Mouse (Mus musculus) retina, adult 2 months (tissue): ENCODE measurements at regions not wholly inside any gene's neighbourhood (a gene's known extent, or its start where the extent isn't known, plus 50 kb on each side); places are given as distances from the start of the nearest gene placed in this dataset.

ENCODE experiments used
- DNase-seq: peaks from one replicate; pipeline ENCODE4 v3.0.0-alpha.2; 2012; ENCODE audit warnings: low read depth, low spot score

DNA sequence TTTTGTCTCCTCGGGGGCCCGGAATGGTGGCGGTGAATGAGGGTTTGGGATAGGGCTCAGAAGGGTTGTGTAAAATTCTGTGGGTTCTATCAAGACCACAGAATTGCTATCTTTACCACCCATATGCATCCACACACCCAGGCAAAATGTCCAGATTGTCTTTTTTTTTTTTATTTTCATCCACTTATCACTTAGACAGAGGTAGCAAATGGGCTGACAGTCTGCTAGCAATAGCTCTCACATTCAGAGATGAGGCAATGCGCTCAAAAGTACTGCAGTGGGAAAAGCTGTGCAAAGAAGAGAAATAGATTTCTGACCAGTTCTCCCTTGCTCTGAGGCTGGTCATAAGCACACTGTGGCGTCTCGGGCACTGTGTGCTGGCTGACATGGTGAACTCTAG is 154.5 kb downstream of the Dad1 start:
- no peak for DNase-seq

DNA sequence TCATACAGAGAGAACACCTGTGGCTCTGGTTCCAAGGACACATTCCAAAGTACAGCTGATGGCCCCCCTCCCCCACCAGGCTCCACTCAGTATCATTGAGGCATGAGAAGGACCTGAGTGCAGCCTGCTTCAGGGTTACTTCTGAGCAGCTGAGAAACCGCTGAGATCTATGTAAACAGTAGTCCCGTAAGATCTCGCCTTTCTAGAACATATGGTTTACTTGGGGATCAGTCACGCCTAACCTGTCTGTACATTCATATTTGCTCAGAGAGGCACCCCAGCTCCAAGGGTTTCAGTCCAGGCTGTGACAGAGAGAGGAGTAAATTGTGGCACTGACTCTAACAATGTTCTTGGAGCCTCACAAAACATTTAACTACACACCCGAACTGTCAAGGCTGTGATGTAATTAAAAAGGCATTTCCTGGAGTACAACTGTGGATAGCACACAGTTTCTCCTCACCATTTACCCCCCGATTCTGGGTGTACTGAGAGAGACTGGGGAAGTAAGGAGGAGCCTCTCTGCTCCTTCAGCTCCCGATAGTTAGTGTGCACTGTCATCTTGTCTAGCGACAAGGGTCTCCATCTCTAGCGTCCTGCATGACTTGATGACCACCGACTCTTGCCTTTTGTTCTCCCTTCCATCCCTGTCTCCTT is 155.7 kb downstream of the Dad1 start:
- no peak for DNase-seq

DNA sequence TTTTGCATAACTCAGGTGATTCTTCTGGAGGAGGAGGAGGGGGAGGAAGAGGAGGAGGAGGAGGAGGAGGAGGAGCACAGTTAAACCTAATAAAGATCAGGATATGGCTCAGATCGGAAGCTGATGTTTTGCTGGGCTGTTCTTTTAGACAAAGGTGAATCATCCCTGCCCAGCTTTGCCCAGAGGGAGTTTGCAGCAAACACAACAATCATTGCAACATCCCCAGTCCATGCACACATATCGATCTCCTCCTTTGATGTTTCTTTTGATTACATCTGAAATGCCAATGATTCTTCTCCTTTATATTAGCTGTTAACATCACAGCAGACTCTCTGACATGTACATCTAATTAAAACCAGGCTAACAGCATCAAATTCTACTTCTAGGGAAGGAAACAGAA is 156.9 kb downstream of the Dad1 start:
- DNase-seq: no peak

DNA sequence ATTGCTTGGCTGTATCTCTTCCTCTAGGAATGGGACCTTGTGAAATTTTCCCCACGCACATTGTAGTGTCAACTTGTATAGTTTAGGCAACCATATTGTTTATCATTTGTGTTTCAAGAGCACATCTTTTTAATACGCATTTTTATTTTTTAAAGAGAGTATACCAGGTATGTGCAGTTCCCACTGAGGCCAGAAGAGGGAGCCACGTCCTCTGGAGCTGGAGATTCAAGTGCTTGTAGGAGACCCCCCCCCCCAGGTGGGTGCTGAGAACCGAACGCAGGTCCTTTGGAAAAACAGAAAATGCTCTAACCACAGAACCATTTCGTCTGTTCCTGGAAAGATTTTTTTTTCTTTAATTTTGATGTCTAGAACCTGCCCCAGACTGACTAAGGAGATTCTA is 161.5 kb downstream of the Dad1 start:
- DNase-seq: no peak

DNA sequence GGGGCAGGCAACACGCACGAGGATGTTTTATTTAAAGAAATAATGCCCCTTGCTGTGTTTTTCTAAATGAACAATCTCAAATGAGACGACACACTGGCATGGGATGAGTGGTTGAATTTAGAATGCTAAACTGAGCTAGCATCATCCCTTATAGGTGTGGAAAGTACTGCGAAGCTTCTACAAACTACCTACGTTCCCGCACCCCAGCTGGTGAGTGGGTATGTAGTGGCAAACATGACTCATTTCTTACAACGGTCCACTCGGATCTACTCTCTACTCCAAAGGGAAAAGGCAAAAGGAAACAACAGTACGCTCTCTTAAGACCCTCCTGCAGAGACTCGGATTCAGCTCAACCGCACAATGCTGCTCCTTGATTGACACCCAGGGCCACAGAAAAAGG is 167.2 kb downstream of the Dad1 start:
- no peak for DNase-seq

DNA sequence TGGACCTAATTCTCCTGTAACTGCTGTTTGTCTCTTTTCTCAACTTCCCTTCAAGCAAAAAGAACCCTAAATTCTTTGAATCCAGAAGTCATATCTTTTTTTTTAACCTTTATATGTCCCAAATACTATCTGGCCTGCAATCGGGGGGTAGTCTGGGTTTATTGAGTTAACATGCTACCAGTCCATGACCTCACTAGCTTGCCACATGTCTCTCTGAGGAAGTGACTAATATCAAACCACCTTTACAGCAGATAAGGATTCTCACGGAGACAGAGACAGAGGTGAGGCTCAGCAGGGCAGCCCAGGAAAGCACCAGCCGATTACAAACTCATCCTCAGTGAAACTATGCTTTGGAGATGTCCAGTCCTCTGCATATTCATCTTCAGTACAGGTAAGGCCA is 179.2 kb downstream of the Dad1 start:
- DNase-seq: no peak

DNA sequence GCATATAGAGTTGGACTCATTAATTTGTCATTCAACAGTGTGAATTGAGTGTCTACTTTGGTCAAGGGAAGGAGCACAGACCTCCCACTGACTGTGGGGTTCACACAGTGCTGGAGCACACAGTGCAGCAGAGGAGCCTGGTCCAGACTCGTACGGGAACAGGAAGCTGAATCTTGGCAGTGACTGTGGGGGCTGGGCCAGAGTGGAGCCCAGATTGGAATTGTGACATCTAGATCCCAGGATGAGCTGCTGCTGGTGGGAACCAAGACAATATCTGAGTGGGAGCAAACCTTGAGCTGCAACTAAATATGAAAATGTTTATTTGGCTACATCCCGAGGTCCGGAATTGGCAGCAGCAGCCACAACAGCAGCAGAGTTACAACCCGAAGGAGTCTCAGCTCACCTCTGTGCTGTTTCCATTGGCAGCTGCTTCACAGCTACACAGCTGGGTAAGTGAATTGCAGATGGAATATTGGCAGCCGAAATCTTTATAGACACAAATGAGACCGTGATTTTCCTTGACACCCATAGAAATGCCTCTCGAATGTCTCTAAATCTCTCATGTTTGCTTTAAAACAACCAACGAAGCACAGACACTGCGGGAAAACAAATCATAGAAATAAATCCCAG is 181.5 kb downstream of the Dad1 start:
- DNase-seq: no peak

DNA sequence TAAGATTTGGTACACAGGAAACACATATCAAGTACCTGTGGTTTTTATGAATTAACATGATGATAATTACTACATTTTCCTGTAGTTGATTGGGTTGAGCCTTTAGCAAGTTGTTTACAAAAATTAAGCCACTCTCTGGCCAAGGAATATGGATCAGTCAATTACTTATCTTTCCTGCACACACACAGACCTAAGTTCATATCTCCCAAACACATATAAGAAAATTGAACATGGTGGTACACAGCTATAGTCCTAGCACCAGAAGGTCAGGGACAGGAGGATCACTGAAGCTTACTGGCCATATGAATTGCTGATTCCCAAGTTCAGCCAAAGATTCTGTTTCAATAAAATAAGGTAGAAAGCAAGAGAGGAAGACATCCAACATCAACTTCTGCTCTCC is 183.7 kb downstream of the Dad1 start:
- DNase-seq: no peak

DNA sequence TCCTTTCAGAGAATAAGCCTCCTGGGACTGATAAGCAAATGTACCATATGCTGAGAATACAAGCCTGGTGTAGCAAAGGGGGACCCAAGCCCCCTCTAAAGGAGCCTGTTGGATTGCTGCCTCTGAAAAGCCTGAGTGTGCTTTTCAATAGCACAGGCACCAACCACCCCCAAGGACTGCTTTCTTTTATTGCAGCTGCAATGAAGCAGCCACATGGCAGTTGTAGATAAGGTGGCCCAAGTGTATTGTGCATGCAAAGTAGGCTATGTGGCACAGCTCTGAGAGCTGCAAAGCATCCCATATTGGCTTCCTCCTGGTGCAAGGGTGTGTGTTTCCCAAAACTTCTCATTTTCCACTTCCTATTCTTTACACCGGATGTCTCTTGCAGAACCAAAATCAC is 185.2 kb downstream of the Dad1 start:
- DNase-seq: no peak

DNA sequence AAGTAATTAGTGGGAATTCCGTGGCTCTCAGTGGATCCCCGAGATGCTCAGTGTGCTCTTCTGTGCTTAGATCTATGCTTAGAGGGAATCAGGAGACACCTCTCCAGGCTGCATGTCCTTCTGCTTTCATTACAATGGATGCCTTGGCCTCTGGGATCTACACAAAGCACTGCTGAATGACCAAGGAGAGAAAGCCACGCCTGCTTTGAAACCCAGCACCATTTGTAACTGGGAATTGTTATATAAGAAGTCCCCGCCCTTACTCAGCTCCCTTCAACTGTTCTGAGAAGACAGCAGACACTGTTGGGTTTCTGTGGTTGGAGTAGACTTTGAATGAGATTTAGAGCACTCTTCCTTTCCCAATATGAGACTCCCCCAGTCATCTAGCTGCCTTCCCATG is 188.4 kb downstream of the Dad1 start:
- no peak for DNase-seq

DNA sequence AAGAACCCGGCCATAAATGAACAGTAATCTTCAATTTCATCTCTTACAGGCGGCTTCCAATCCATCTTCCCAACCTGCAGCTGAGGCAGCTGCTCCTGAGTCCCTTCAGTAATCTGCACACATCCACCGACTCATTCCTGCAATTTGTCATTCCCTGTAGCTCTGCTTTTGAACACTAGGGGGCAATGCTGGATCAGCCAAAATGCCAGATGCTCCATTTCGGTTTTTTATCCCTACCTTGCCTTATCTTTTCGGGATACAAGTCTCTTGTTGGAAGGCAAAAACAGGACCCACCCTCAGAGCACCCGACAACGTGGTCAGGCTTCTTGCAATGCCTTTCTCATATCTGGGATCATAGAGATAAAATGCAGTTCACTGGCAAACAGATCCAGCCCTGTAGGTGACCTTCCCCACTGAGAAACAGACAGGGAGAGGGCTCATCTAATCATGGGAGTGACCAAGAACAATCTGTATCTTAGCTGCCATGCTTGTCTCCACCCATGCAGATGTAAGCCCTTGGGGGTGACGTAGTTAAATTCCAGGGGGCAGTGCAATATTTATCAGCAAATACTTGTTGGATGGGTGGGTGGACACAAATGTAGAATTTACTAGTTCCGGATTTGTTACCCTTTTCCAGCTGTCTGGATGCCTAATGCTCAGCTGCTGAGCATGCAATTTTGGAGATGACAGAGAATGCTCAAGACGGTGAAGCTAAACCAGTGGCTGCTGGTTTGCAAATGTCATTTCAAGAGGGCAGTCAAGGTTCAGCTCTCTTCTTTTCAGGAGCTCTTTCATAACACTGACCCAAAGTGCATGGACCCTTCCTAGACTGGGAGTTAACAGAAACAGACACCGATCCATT is 189.1 kb downstream of the Dad1 start:
- DNase-seq: peak; percentile 47

DNA sequence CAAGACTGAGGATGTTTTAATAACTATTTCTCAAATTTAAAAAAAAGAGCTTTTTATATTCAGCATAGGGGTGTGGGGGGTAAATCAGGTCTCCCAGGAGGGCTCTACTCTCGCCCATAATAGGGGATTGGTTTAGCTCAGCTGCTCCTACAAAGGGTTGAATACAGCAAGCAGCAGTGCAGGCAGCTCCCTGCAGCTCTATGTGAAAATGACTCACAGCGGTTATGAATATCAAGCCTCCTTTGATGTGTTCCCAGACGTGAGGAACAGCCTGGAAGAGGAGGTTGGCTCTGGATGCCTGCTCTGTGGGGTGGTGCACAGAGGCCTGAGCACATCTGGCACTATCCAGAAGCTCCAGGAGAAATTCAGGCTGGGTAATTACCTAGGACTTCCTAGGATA is 192.3 kb downstream of the Dad1 start:
- no peak for DNase-seq

DNA sequence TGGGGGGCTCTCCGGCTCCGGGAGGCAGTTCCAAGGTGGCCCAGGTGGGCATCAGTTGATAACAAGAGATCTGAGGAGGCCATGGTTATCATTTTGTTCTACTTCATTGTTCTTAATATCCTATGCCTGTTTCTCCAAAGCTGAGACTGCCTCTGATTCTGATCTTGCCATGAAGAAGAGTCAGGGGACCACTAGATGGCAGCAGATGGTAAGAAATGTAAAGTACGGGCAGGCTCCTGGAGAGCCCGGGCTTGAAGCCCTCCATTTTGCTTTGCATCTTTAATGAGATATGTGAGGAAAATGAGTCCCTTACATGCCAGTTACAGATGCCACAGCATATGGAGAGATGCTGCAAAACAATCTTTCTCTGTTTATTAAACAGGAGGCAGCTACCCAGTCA is 194.1 kb downstream of the Dad1 start:
- peak; percentile 53 for DNase-seq

DNA sequence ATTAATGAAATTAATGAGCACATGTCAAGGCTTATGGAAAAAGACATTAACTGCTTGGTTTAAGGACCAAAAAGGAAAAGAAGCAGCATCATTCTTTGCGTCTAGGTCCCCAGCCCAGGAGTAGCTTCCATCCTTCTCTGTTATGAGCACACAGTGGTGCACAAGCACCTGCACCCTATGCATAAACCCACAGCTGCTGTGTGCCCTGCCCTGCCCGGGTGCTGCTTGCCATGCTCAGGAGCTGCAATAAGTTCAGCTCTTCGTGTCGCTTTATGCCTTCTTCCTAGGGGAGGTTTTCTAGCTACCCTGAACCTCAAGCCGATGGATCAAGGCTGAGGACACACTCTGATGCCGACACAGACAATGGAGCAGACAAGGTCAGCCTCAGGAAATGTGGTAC is 194.8 kb downstream of the Dad1 start:
- DNase-seq: no peak

DNA sequence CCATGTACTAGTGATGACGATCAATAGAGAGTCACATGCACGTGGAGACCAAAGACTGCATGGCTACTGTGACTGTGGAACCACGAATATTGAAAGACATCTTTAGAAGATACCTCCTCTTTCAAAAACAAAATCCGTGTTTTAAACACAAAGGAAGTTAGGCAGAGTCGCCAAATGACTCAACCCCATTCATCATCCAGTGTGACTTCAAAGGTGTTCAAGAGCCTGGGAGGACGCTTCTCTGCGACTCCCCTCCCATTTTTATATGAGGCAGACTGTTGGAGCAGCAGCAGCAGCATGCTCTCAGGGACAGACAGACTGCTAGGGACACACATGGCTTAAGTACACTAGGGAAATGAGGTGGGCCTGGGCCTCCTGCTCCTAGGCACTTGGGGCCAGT is 197.2 kb downstream of the Dad1 start:
- DNase-seq: no peak

DNA sequence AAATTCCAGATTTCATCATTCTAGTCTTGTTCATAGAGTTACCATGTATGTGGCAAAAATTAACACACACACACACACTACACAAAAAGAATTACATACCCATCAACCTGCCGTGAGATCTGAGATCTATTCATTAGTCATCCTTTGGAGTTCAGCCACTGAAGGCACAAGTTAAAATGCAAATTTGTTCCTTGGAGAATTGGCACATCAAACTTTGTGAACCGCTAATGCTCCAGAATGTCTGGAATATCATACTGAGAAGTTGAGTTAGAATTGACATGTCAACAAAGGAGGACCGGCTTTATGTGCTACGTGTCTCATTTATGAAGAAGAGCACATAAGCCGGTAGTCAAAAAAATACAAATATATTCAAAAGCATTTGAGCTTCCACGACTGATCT is 198.5 kb downstream of the Dad1 start:
- no peak for DNase-seq

DNA sequence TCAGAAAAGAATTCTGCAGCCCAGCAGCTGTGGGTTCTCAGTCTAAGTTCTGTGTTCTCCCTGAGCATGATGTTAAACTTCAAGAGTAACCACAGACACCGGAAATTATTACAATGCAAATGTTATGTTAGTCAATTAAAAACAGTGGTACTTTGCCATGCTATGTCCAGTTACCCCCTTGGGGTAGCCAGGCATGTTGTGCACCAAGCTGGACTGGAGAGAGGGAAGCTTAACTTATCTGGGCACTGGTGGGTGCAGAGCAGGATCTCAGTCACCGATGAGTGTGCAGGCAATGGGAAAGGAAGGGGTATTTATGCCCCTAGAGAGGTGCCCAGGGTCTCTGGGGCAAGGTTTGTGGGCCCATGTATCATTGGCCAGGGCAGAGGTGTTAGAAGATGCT is 211.6 kb downstream of the Dad1 start:
- no peak for DNase-seq

DNA sequence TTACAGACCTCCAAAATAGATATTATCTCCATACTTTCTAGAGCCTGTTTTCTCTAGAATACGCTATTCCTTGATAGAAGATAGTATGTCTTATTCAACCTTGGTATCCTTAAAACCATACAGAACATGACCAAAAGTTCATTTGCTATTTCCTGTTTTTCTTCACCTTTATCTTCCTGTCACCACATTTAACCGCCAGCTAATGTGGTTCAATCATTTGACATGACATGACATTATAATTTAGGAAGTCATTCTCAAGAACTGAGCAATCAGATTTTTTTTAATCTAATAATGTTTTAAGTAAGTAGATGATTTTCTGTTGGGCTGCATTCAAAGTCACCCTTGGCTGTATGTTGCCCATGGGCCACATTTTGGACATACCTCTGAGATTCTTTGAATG is 213.3 kb downstream of the Dad1 start:
- DNase-seq: no peak

DNA sequence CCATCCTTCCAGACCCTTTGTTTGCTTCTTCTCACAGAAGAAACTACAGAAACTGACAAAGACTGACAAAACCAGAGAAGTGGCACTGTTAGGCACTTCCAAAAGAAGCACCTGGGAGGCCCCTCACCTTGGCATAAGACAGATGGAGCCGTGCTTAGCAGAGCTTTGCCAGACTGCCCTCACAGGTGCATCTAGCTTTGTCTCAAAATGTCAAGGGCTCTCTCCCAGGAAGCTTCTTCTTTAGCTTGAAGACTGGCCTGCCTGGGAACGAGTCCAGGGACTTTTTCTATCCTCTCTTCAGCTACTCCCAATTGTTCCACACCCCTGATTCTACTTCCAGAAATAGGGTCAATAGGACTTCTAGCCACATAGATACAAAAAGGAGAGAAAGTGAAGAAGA is 219.4 kb downstream of the Dad1 start:
- DNase-seq: no peak

DNA sequence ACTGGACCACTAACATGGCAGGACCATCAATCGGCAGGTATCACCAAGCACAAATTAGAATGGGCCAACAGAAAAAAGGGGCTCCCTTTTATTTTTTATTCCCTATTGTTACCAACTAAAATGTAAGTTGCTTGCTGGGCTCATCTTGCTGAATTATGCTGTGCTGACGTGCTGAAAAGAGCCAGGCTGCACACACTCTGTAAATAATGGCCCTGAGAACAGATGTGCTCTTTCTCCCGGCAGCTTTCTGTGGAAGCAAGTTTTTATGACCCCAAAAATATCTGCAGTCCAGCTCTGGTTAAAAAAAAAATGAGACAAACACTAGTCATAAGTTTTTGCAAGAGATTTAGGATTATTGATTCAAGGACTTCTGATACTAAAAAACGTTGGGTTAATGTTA is 230.4 kb downstream of the Dad1 start:
- DNase-seq: no peak

DNA sequence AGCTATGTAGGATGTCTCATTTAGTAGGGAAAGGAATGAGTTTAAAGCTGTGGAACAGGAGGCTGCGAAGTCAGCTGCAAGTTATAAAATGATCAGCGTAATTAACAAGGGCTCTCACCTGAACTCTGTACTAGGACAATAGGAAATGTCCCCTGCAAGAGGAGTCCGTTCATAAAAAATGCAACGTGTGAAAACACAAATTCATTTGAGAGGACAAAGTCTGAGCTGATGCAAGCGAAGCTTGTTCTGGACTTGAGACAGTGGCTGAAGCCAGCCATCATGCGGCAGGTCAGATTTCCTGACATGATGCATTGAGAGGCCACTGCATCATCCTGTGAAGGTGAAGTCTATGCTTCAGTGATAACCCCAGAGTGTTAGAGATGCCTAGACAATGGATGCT is 232.5 kb downstream of the Dad1 start:
- DNase-seq: no peak

DNA sequence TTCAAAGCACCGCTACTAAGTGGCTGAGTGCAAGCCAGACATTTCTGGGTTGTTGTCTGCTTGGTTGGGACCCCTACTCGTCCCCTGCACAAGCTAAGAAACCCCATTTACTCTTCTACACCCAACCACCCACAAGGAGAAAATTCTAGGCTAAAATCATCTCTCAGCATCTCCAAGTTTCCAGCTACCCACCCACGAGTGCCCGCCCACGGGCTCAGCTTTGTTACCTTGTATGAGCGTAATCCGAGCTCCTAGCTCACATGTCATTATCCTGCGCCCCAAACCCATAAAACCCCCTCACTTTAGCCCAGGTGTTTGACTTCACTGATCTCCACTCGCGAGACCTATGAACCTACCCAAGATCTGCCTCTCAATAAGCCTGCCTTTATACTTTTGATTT is 239.3 kb downstream of the Dad1 start:
- DNase-seq: no peak

DNA sequence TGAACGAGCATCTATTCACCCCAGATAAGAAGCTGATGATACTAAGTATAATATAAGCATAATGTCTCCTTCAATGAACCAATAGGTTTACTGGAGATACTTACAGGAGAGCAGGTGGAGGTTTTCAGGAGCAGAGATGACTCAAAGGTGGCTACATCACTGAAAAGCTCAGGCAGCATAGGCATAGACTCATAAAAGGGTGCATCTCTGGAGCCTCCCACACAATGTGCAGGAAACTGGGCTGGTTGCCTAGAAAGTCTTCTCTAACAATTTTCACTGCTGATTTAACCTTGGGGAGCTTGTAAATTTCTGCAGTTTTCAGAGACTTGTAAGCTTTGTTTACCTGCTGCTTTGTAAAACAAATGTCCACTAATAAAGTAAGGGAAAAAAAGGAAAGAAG is 251.8 kb downstream of the Dad1 start:
- no peak for DNase-seq
